Mouse (Mus musculus): ENCODE measurements around the gene Gtf2f2. TPM values are rescaled to one million over a fixed set of nuclear protein-coding genes. Genes with fewer than 3 reads are reported as not detected.
A peak's percentile ranks its signal among the peaks of the same experiment; 100 is the strongest.
"Not testable (repeated sequence)": the region's sequence is repeated elsewhere in the genome, so short reads cannot be mapped to it uniquely, and the experiment has no call there.

Gene Gtf2f2
- polyA plus RNA-seq, 1 experiment from 2014 or later, result 58.2 TPM

DNA sequence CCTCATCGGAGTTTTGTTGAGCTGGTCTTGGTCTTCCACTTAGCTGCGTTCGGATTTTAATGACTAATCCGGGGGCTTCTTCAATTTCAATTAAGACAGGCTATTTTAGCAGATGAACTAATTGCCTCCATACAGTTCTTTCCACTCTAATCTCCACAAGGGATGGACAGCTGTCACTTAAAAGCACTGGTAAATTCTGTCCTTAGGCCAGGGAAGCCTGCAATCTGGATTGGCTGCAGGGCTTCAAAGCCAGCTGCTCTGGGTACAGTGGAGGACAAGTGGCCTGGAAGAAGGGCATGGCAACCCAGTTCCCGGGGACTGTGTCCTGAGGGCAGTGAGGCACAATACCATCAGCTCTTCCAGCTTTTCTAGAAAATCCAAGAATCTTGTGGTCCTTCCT is 139.6 kb downstream of the Gtf2f2 start:
- Histone ChIP-seq H3K4me3 (ENCODE audit: low read depth, low read length) (no peak overlapping the region), H3K4me1 (ENCODE audit: control insufficient read depth, insufficient read depth, low read length) (no peaks in the 10 kb centered on the region), H3K36me3 (ENCODE audit: control insufficient read depth, insufficient read depth, low read length) (no peaks in the 10 kb centered on the region), H3K9me3 (replicated peaks; ENCODE audit: control insufficient read depth, low read length) (no peaks in the 10 kb centered on the region; the same call in 1 of the 2 replicates), H3K27ac (ENCODE audit: low read depth, low read length) (no peak overlapping the region), H3K9ac (ENCODE audit: low read length) (no peak overlapping the region), H3K4me2 (ENCODE audit: low read length) (no peak overlapping the region), H3K27me3 (replicated peaks; ENCODE audit: control insufficient read depth, insufficient read depth, low read length) (no peaks in the 10 kb centered on the region)
- ATAC-seq (peak; percentile 50), DNase-seq (ENCODE audit: low spot score) (peak; percentile 50)
- WGBS, result 6% methylated on average over 4 of the region's 5 CpGs

DNA sequence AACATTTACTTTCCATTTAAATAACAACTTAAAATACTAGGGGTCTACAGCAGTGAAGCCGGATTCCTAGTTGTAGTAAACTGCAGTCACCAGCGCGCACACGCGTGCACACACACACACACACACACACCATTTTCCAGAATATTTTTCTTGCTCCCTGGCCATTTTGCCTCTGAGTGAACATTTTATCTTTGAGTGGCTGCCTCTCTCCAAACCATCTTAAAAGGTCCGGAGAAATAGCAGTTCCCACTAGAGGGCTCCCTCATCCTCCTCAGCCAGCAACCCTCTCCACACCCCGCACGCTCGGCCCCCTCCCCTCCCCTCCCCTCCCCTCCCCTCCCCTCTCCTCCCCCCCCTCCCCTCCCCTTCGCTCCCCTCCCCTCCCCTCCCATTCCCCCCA is 140.0 kb downstream of the Gtf2f2 start:
- no peaks in the 10 kb centered on the region for H3K36me3 ChIP-seq (ENCODE audit: control insufficient read depth, insufficient read depth, low read length)
- H3K4me3 ChIP-seq (ENCODE audit: low read depth, low read length), result no peak overlapping the region
- peak overlapping the region; percentile 33; the same call in 1 of the 2 replicates for H3K4me2 ChIP-seq (ENCODE audit: low read length)
- ATAC-seq (peak; percentile 83), DNase-seq (ENCODE audit: low spot score) (peak; percentile 79)
- H3K9ac ChIP-seq (ENCODE audit: low read length), result no peak overlapping the region
- WGBS, result 19% methylated on average over 9 of the region's 10 CpGs
- H3K4me1 ChIP-seq (ENCODE audit: control insufficient read depth, insufficient read depth, low read length), result no peaks in the 10 kb centered on the region
- no peaks in the 10 kb centered on the region; the same call in 1 of the 2 replicates for H3K9me3 ChIP-seq (replicated peaks; ENCODE audit: control insufficient read depth, low read length)
- no peak overlapping the region for H3K27ac ChIP-seq (ENCODE audit: low read depth, low read length)
- H3K27me3 ChIP-seq (replicated peaks; ENCODE audit: control insufficient read depth, insufficient read depth, low read length), result no peaks in the 10 kb centered on the region

DNA sequence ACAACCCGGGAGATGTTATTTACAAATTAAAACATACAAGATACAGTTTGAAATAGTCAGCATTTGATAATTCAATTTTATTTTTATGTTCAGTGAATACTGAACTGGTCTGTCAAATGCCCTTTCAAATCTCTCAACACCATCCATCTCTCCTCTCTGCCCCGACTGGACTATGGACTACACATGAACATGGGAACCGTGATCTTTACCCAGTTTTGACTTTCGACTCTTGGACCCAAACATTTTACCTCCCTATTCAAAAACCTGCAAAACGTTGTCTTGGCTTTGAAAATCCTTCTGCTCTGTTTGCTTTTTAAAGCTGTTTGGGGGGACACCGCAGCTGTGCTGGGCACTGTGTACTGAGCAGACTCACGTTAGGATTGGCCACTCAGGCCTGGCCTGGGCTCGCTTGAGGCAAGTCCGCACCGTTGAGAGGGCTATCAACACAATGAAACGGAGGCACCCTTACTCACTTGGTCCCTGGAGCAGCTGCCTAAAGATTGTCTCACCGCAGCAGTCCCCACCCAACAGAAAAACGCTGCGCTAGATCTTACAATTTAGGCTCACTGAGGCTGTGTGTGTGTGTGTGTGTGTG is 140.8 kb downstream of the Gtf2f2 start:
- DNase-seq (ENCODE audit: low spot score), result no peak
- no peaks in the 10 kb centered on the region for H3K36me3 ChIP-seq (ENCODE audit: control insufficient read depth, insufficient read depth, low read length)
- no peak overlapping the region for H3K4me2 ChIP-seq (ENCODE audit: low read length)
- H3K27me3 ChIP-seq (replicated peaks; ENCODE audit: control insufficient read depth, insufficient read depth, low read length), result no peaks in the 10 kb centered on the region
- H3K27ac ChIP-seq (ENCODE audit: low read depth, low read length), result no peak overlapping the region
- H3K4me1 ChIP-seq (ENCODE audit: control insufficient read depth, insufficient read depth, low read length), result no peaks in the 10 kb centered on the region
- H3K4me3 ChIP-seq (ENCODE audit: low read depth, low read length), result no peak overlapping the region
- ATAC-seq, result no peak
- WGBS, result 75% methylated on average over 14 of the region's 14 CpGs
- H3K9me3 ChIP-seq (replicated peaks; ENCODE audit: control insufficient read depth, low read length), result no peaks in the 10 kb centered on the region; the same call in 1 of the 2 replicates
- no peak overlapping the region for H3K9ac ChIP-seq (ENCODE audit: low read length)

DNA sequence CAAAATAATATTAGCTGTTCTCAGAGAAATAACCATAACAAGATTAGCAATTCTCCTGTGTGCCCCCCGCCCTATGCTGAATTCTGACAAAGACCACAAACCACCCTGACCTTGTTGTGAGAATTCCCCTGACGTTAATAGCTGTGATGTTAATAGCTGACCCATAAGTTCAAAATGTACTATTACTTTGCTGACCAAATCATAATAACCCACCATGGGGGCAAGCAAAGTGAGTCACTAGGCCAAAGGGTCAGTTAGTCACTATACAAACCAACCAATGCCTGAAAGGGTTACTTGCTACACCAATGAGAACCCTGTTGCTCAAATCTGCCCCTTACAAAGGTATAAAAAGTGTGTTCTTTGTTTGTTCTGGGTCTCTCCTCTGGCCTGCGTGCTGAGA is 142.6 kb downstream of the Gtf2f2 start:
- WGBS, result 55% methylated on average over 3 of the region's 3 CpGs

DNA sequence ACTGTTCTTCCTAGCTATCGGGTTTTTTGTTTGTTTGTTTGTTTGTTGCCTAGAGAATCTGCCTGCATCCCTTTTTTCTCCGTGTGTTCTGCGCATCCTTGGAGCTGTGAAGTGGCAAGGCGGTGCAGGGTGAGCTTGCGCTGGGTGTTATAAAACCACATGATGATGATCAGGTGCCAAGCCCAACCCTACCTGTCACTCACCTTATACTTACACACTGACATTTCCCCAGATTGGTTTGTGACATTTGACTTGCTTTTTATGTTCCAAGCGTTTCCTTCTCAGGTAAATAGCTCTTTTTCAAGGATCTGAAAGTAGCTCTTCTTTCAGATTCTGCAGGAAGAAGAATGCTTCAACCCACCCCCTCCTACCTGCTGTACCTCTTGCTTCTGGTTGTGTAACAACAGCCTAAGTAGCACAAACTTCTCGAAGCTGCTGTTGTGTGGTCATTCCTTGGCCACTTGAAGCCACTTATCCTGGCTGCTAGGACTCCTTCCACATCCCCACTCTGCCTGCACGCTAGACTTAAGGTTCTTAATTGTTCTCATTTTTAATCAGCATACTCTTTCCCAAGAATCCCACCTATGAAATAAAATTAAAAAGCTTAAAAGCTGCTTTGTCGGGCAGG is 143.8 kb downstream of the Gtf2f2 start:
- Histone ChIP-seq H3K27me3 (replicated peaks; ENCODE audit: control insufficient read depth, insufficient read depth, low read length) (no peaks in the 10 kb centered on the region), H3K4me2 (ENCODE audit: low read length) (no peak overlapping the region), H3K4me3 (ENCODE audit: low read depth, low read length) (no peak overlapping the region), H3K36me3 (ENCODE audit: control insufficient read depth, insufficient read depth, low read length) (no peaks in the 10 kb centered on the region), H3K9me3 (replicated peaks; ENCODE audit: control insufficient read depth, low read length) (no peaks in the 10 kb centered on the region; the same call in 1 of the 2 replicates), H3K9ac (ENCODE audit: low read length) (no peak overlapping the region), H3K4me1 (ENCODE audit: control insufficient read depth, insufficient read depth, low read length) (peaks cover 8% of the 10 kb centered on the region), H3K27ac (ENCODE audit: low read depth, low read length) (no peak overlapping the region)
- ATAC-seq, result no peak
- 83% methylated on average over 9 of the region's 9 CpGs for WGBS
- no peak for DNase-seq (ENCODE audit: low spot score)

More for the DNA sequence above, 142.6 kb downstream of the Gtf2f2 start:
- H3K9me3 ChIP-seq (replicated peaks; ENCODE audit: control insufficient read depth, low read length); H3K27ac ChIP-seq (ENCODE audit: low read depth, low read length); ATAC-seq; DNase-seq (ENCODE audit: low spot score); H3K4me1 ChIP-seq (ENCODE audit: control insufficient read depth, insufficient read depth, low read length); H3K4me3 ChIP-seq (ENCODE audit: low read depth, low read length); H3K27me3 ChIP-seq (replicated peaks; ENCODE audit: control insufficient read depth, insufficient read depth, low read length); H3K4me2 ChIP-seq (ENCODE audit: low read length); H3K9ac ChIP-seq (ENCODE audit: low read length); H3K36me3 ChIP-seq (ENCODE audit: control insufficient read depth, insufficient read depth, low read length): not testable (repeated sequence)

DNA sequence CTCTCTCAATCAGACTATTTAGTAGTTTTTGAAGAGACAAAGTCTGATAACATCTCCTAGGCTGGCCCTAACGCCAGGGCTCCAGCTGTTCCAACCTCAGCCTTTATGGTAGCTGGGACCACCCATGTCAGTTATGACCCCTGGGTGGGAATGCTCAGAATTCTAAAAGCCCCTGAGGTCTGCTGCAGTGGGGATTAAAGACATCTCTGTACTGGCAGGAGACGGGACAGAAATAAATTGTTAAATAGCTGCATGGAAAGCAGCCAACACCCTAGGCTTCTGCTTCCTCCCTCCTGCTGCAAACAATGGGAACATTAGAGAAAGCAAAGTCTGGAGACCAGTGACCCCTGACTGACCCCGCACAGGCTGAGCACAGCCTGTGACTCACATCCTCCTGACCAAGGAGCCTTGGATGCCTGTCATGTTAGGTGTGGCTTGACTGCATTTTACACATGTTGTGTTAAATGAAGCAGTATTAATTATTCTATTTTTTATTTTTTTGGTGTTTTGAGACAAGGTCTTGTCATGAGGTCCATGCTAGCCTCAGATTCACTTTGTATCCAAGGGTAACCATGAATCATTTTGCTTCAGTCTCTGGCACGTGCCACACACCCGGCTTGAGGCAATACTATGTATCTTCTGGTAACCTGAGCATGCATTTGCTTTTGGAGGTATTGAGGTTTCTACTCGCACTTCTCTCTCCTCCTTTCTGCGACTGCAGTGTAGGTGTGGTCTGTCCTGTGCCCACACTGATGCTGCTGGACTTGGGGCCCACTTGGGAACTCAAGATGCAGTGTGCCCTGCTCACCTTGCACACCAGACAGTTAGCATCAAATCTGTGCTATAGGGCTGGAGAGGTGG is 146.9 kb downstream of the Gtf2f2 start:
- Histone ChIP-seq H3K9ac (ENCODE audit: low read length) (peak overlapping the region; percentile 35; the same call in 1 of the 2 replicates), H3K36me3 (ENCODE audit: control insufficient read depth, insufficient read depth, low read length) (no peaks in the 10 kb centered on the region), H3K27me3 (replicated peaks; ENCODE audit: control insufficient read depth, insufficient read depth, low read length) (no peaks in the 10 kb centered on the region), H3K9me3 (replicated peaks; ENCODE audit: control insufficient read depth, low read length) (no peaks in the 10 kb centered on the region), H3K4me3 (ENCODE audit: low read depth, low read length) (no peak overlapping the region), H3K27ac (ENCODE audit: low read depth, low read length) (no peak overlapping the region), H3K4me2 (ENCODE audit: low read length) (no peak overlapping the region), H3K4me1 (ENCODE audit: control insufficient read depth, insufficient read depth, low read length) (peaks cover 8% of the 10 kb centered on the region)
- whole genome bisulfite sequencing, result 12% methylated on average over 7 of the region's 7 CpGs
- ATAC-seq, result peak; percentile 66; the same call in 1 of the 2 replicates
- peak; percentile 73 for DNase-seq (ENCODE audit: low spot score)

DNA sequence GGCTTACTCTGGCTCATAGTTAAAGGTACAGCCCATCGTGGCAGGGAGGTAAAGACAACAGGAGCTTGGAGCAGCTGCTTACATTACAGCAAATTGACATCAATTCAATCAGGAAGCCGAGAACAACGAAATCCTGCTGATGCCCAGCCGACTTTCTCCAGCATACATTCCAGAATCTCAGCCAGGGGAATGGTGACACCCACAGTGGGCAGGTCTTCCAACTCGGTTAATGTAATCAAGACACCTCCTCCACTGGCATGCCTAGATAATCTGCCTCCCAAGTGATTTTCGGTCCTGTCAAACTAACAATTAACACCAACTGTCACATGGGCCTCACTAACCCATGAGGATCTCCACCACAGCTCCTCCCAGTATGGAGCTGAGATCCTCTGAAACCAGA is 148.0 kb downstream of the Gtf2f2 start:
- Histone ChIP-seq H3K9me3 (replicated peaks; ENCODE audit: control insufficient read depth, low read length) (no peaks in the 10 kb centered on the region), H3K27me3 (replicated peaks; ENCODE audit: control insufficient read depth, insufficient read depth, low read length) (no peaks in the 10 kb centered on the region), H3K4me3 (ENCODE audit: low read depth, low read length) (no peak overlapping the region), H3K4me2 (ENCODE audit: low read length) (no peak overlapping the region), H3K9ac (ENCODE audit: low read length) (no peak overlapping the region), H3K4me1 (ENCODE audit: control insufficient read depth, insufficient read depth, low read length) (peaks cover 8% of the 10 kb centered on the region), H3K27ac (ENCODE audit: low read depth, low read length) (no peak overlapping the region), H3K36me3 (ENCODE audit: control insufficient read depth, insufficient read depth, low read length) (no peaks in the 10 kb centered on the region)
- ATAC-seq (no peak), DNase-seq (ENCODE audit: low spot score) (no peak)
- 94% methylated on average over 6 of the region's 6 CpGs for WGBS

DNA sequence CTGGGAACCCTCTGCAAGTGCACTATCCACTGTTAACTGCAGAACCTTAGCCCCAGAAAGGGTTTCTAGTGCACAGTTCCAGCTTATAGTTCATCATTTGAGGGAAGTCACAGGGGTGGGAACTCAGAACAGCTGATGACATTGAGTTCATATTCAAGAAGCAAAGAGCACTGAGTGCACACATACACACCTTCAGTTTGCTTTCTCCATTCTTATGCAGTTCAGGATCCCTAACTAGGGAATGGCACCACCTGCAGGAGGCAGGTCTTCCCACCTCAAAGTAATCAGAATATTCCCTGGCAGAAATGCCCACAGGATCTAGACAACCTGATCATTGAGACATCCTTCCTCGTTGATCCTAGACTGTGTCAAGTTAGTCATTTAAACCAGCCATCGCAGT is 151.0 kb downstream of the Gtf2f2 start:
- Histone ChIP-seq H3K36me3 (ENCODE audit: control insufficient read depth, insufficient read depth, low read length) (no peaks in the 10 kb centered on the region; the same call in 1 of the 2 replicates), H3K27me3 (replicated peaks; ENCODE audit: control insufficient read depth, insufficient read depth, low read length) (no peaks in the 10 kb centered on the region), H3K4me3 (ENCODE audit: low read depth, low read length) (no peak overlapping the region), H3K4me2 (ENCODE audit: low read length) (no peak overlapping the region), H3K9ac (ENCODE audit: low read length) (no peak overlapping the region), H3K9me3 (replicated peaks; ENCODE audit: control insufficient read depth, low read length) (no peaks in the 10 kb centered on the region), H3K4me1 (ENCODE audit: control insufficient read depth, insufficient read depth, low read length) (peaks cover 8% of the 10 kb centered on the region), H3K27ac (ENCODE audit: low read depth, low read length) (no peak overlapping the region)
- ATAC-seq, result no peak
- DNase-seq (ENCODE audit: low spot score), result no peak
- WGBS, result 80% methylated on average over 2 of the region's 2 CpGs
